Mouse (Mus musculus) embryonic fibroblast, embryonic 13.5 days (primary cell): ENCODE results near the gene Wwox.

Source experiments
- CTCF ChIP-seq: IDR thresholded peaks from 2 replicates; pipeline ENCODE4 v1.5.1; 2011; ENCODE audit warnings: mild to moderate bottlenecking, control low read depth, low read length, moderate library complexity, borderline replicate concordance; ENCODE audit not compliant: insufficient read depth
- POLR2A ChIP-seq: IDR thresholded peaks from 2 replicates; pipeline ENCODE4 v1.6.1; 2011; ENCODE audit warnings: low read depth, mild to moderate bottlenecking, control low read depth, low read length, moderate library complexity

DNA sequence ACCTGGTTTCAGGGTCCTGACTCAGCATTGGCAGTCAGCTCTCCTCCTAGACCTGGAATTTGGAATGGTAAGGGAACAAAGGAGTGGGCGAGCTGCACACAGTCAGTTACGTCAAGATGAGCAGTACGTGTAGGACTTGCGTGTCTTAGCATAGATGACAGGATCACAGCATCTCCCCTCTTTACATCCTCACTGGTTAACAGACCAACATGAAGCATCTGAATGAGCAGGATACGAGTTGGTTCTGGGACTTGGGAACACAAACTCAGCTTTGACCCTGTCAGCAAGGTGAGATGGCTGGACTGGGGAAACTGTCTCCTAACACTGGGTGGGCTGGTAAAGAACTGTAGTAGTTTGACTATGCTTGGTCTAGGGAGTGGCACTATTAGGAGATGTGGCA is 40.2 kb upstream of the Wwox start:
- TF ChIP-seq CTCF (no peak), POLR2A (no peak)
